Mouse (Mus musculus) retina, postnatal 1 day (tissue): ENCODE data around the gene Hmgb1.

Experiments
- DNase-seq: peaks from one replicate; pipeline ENCODE4 v3.0.0-alpha.2; 2012

Gene Hmgb1

GRCm38 (mm10) chr5:149016261-149016660 lies 168.0 kb downstream of the Hmgb1 start:
- no peak for DNase-seq

GRCm38 (mm10) chr5:149015335-149016201 lies 168.7 kb downstream of the Hmgb1 start:
- peak; percentile 46 for DNase-seq

DNA sequence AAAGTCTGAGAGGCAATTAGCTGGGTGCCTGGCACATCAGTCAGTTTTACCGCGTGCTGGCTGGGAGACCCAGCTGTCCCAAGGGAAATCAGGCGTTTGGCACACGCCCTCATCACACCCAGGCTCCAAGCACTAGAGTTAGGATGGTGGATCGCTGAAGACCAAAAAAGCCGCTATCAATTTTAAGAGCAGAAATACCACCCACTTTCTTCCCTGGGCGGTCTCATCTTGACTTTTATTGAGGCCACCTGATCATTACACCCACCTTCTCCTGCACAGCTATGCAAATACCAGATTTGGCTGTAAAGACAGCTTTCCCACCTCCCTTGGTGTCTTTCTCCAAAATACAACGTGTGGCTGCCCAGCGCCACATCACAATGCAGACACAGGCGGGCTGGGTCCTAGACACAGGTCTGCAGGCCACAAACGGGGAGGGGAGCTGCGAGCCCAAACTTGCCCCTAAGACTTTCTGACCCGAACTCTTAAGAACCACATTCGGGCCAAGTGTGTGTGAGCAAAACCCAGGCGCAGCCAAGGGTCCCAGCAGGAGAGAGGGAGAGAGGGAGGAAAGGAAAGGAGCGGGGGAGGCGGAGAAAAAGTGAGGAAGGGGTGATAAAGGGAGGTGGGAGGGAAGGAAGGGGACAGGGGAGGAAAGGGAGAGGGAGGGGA lies 169.6 kb downstream of the Hmgb1 start:
- DNase-seq: peak; percentile 44

GRCm38 (mm10) chr5:149013817-149014508 lies 170.3 kb downstream of the Hmgb1 start:
- DNase-seq: no peak

DNA sequence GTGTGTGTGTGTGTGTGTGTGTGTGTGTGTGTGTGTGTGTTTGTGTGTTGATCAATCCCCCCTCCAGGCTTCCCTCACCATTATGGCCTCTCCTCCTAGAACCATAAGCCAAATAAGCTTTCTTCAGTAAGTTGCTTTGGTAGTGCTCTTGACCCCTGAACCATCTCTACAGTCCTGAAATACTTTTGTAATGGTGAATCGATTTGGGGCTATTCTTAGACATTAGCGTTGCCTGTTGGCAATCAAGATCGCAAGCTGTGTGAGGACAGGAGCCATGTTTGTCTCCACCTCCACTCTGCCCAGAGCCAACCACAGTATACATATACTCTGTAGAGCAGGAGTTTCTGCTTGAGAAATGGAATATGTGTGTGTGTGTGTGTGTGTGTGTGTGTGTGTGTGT lies 175.2 kb downstream of the Hmgb1 start:
- no peak for DNase-seq

DNA sequence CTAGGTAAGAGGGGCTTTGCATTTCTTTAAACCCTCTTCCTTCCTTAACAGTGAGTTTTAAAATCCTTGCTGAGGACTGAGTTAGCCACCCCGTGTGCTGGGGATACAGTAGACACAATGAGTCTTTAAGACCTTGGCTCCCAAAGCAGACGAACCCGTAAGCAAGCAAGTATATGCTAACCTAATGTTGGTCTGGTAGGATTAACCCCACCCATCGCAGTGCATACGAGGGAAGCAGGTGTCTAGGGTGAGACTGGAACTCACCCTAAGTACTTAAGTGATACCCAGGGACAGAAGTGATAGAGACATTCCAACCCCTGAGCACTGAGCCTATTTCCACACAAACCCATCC lies 177.0 kb downstream of the Hmgb1 start:
- no peak for DNase-seq

DNA sequence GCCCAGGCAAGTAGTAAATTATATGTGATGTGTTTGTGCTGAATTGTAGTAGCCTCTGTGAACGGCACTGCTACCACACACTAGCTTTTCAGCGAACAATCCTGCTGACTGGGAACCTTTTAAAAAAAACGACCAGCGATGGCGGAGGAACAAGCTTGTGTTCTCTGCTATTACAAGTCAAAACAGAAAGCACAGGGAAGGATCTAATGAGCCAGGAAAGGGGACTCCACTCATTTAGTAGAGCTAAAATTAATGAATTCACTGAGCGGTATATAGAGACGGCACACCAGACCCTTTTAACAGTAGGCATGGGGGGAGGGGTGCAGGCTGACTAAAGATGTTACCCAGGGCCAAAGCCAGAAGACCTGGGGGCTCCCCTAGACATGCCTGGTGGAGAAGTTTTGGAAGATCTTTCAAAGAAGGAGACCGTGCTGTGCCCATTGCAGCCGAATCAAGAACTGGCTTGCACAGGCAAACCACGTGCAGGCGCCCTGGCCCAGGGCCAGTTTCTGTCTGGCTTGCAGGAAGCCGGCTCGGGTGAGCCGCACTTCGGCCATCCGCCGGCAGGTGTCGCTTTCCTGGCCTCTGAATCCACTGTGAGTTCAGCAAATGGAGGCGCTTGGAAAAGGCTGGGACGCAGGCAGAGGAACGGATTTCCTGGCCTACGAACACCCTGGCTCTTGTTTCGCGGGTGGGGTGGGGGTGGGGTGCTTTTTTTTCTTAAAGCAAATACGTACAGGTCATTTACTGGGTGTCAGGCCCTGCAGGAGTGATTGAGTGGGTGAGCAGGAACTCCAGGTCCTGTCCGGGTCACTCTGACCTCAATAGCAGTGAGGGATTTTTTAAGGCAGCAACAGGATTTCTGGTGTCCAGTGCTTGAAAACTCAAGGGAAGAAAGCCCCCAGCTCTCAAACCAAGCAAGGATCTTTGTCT lies 177.7 kb downstream of the Hmgb1 start:
- DNase-seq: peak; percentile 97

DNA sequence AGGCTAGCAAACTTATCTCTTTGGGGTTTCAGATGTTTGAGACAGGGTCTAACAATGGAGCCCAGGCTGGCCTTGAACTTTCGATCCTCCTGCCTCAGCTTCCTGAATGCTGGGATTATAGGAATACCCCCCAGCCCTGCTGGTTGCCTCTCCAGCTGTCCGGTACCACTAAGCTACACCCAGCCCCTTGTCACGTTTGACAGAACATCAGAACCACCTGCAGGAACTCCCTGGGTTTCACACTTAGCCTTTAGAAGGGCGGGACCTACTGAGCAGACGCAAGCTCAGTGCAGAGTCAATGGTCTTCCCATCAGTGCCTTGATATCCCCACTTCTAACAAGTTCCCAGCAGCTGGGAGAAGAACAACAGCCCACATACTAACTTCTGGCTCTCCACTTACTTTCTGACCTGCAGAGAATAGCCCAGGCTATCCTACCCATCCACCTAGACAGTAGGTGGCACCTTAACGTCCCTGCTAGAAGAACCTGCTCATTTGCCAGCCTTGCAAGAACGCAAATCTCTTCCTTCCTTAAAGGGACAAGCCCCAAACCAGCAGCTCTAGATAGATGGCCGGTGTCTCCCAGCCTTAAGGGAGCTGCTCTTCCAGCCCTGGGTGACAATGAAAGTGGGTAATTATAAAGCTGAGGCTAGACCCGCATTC lies 178.5 kb downstream of the Hmgb1 start:
- DNase-seq: no peak

- DNase-seq: no peak
These were observed 179.2 kb downstream of the Hmgb1 start for GRCm38 (mm10) chr5:149005083-149005482.

- peak; percentile 39 for DNase-seq
These were observed 181.2 kb downstream of the Hmgb1 start for GRCm38 (mm10) chr5:149003137-149003536.

DNA sequence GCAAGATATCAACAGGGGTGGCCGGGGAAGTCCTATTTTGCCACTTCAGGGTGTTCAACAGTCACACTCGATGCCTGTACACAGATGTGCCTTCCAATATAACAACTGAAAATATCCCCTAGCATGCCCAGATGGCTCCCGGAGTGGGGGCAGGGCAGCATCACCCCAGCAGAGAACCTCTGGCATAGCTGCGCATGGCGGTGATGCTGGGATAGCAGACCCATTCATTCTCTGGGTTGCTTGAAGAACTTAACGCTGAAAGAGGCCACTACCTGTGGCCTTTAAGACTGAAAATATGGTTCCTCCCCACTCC lies 181.5 kb downstream of the Hmgb1 start:
- DNase-seq: no peak

- no peak for DNase-seq
These were observed 182.1 kb downstream of the Hmgb1 start for GRCm38 (mm10) chr5:149002034-149002802.

DNA sequence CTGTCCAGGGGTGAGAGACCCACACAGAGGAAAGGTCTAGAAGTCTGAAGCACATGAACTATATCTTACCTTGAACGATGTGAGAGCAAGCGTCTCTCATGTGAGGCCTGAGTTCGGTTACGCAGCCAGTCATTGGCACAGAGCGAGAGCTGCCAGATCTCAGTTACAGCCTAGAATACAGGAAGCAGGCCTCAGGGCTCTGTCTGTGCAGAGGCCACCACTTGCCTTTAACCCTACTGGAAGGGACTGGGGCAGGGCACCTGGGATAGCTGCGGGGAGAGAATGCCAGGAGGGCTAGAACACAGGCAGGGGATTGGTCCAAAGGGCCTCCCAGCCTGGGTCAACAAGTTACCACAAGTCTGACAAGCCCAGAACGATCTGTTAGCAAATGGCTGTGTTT lies 184.5 kb downstream of the Hmgb1 start:
- no peak for DNase-seq

DNA sequence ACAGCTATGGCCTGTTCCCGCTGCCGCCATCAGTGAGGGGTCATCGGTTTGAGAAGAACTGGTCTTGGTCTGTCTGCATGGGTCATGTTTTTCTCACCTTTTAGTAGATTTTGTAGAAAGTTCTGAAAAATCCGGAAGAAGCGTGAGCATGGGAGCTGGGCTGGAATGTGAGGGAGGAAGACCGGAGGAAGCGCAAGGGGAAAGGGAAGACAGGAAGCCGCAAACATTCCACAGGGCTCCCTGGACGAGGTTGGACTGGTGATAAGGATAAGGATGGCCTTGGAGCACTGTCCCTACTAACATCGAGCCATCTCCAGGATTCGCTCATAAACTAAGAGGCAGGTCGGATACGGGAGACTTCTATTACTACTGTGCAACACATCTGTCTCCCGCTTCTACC lies 185.8 kb downstream of the Hmgb1 start:
- no peak for DNase-seq

GRCm38 (mm10) chr5:148996709-148997037 lies 187.6 kb downstream of the Hmgb1 start:
- no peak for DNase-seq
